Mouse (Mus musculus): Measurements from ENCODE around the gene Arhgap18. TPM values are rescaled to one million over a fixed set of nuclear protein-coding genes. Genes with fewer than 3 reads are reported as not detected.
A peak's percentile ranks its signal among the peaks of the same experiment; 100 is the strongest.

Arhgap18 gene
- polyA plus RNA-seq, 1 experiment from 2014 or later: 45.1 TPM

- no peaks in the 10 kb centered on the region for H3K36me3 ChIP-seq (ENCODE audit: control insufficient read depth, insufficient read depth, low read length)
- H3K27ac ChIP-seq (ENCODE audit: low read length): peak overlapping the region; percentile 90
- H3K9me3 ChIP-seq (ENCODE audit: control insufficient read depth, low read depth, low read length): no peaks in the 10 kb centered on the region
- peak overlapping the region; percentile 78 for H3K4me2 ChIP-seq (replicated peaks; ENCODE audit: low read depth, low read length)
- 8% methylated on average over 15 of the region's 15 CpGs for WGBS
- H3K4me3 ChIP-seq (ENCODE audit: low read depth, low read length): peak overlapping the region; percentile 58
- 0 out of 2 replicates have a peak, but pooled peaks cover 8% of the 10 kb centered on the region for H3K4me1 ChIP-seq (ENCODE audit: control insufficient read depth, insufficient read depth, low read length)
- ATAC-seq (ENCODE audit: insufficient number of reproducible peaks, insufficient read depth, low FRiP score, low read depth): peak; percentile 95
- peak overlapping the region; percentile 23; the same call in 1 of the 2 replicates for H3K9ac ChIP-seq (replicated peaks; ENCODE audit: low read depth, low read length)
- no peaks in the 10 kb centered on the region for H3K27me3 ChIP-seq (ENCODE audit: control insufficient read depth, insufficient read depth, low read length)
Measured at GRCm38 (mm10) chr10:26771938-26772623, 18.9 kb downstream of the Arhgap18 start.

- peak; percentile 78 for ATAC-seq (ENCODE audit: insufficient number of reproducible peaks, insufficient read depth, low FRiP score, low read depth)
- Histone ChIP-seq H3K27me3 (ENCODE audit: control insufficient read depth, insufficient read depth, low read length) (no peaks in the 10 kb centered on the region), H3K36me3 (ENCODE audit: control insufficient read depth, insufficient read depth, low read length) (no peaks in the 10 kb centered on the region), H3K4me2 (replicated peaks; ENCODE audit: low read depth, low read length) (peak overlapping the region; percentile 78), H3K27ac (ENCODE audit: low read length) (peak overlapping the region; percentile 90), H3K4me3 (ENCODE audit: low read depth, low read length) (peak overlapping the region; percentile 58), H3K9me3 (ENCODE audit: control insufficient read depth, low read depth, low read length) (no peaks in the 10 kb centered on the region), H3K4me1 (ENCODE audit: control insufficient read depth, insufficient read depth, low read length) (0 out of 2 replicates have a peak, but pooled peaks cover 8% of the 10 kb centered on the region), H3K9ac (replicated peaks; ENCODE audit: low read depth, low read length) (peak overlapping the region; percentile 23; the same call in 1 of the 2 replicates)
- WGBS: 3% methylated on average over 22 of the region's 22 CpGs
Measured at GRCm38 (mm10) chr10:26772624-26773540, 19.7 kb downstream of the Arhgap18 start.

- no peak for ATAC-seq (ENCODE audit: insufficient number of reproducible peaks, insufficient read depth, low FRiP score, low read depth)
Measured at GRCm38 (mm10) chr10:26773541-26773940, 20.3 kb downstream of the Arhgap18 start.

GRCm38 (mm10) chr10:26774266-26774665, 21.0 kb downstream of the Arhgap18 start:
- WGBS: 83% methylated on average over 1 of the region's 1 CpGs
- Histone ChIP-seq H3K27ac (ENCODE audit: low read length) (peak overlapping the region; percentile 90; the same call in 1 of the 2 replicates), H3K9ac (replicated peaks; ENCODE audit: low read depth, low read length) (no peak overlapping the region)

More at GRCm38 (mm10) chr10:26773541-26773940, 20.3 kb downstream of the Arhgap18 start:
- Histone ChIP-seq H3K27ac (ENCODE audit: low read length) (peak overlapping the region; percentile 90), H3K9me3 (ENCODE audit: control insufficient read depth, low read depth, low read length) (no peaks in the 10 kb centered on the region), H3K36me3 (ENCODE audit: control insufficient read depth, insufficient read depth, low read length) (no peaks in the 10 kb centered on the region), H3K9ac (replicated peaks; ENCODE audit: low read depth, low read length) (no peak overlapping the region), H3K4me1 (ENCODE audit: control insufficient read depth, insufficient read depth, low read length) (0 out of 2 replicates have a peak, but pooled peaks cover 8% of the 10 kb centered on the region), H3K4me3 (ENCODE audit: low read depth, low read length) (peak overlapping the region; percentile 58), H3K4me2 (replicated peaks; ENCODE audit: low read depth, low read length) (peak overlapping the region; percentile 78), H3K27me3 (ENCODE audit: control insufficient read depth, insufficient read depth, low read length) (no peaks in the 10 kb centered on the region)
- WGBS: 49% methylated on average over 5 of the region's 5 CpGs

GRCm38 (mm10) chr10:26776443-26776842, 23.2 kb downstream of the Arhgap18 start:
- H3K27ac ChIP-seq (ENCODE audit: low read length): no peak overlapping the region
- H3K9ac ChIP-seq (replicated peaks; ENCODE audit: low read depth, low read length): no peak overlapping the region
- no peak overlapping the region for H3K4me3 ChIP-seq (ENCODE audit: low read depth, low read length)
- H3K36me3 ChIP-seq (ENCODE audit: control insufficient read depth, insufficient read depth, low read length): no peaks in the 10 kb centered on the region
- no peak for ATAC-seq (ENCODE audit: insufficient number of reproducible peaks, insufficient read depth, low FRiP score, low read depth)
- no peak overlapping the region for H3K4me2 ChIP-seq (replicated peaks; ENCODE audit: low read depth, low read length)
- 0 out of 2 replicates have a peak, but pooled peaks cover 14% of the 10 kb centered on the region for H3K4me1 ChIP-seq (ENCODE audit: control insufficient read depth, insufficient read depth, low read length)
- no peaks in the 10 kb centered on the region for H3K27me3 ChIP-seq (ENCODE audit: control insufficient read depth, insufficient read depth, low read length)
- H3K9me3 ChIP-seq (ENCODE audit: control insufficient read depth, low read depth, low read length): no peaks in the 10 kb centered on the region

More at GRCm38 (mm10) chr10:26774266-26774665, 21.0 kb downstream of the Arhgap18 start:
- Histone ChIP-seq H3K4me1 (ENCODE audit: control insufficient read depth, insufficient read depth, low read length) (0 out of 2 replicates have a peak, but pooled peaks cover 8% of the 10 kb centered on the region), H3K9me3 (ENCODE audit: control insufficient read depth, low read depth, low read length) (no peaks in the 10 kb centered on the region), H3K4me3 (ENCODE audit: low read depth, low read length) (peak overlapping the region; percentile 58), H3K36me3 (ENCODE audit: control insufficient read depth, insufficient read depth, low read length) (no peaks in the 10 kb centered on the region), H3K27me3 (ENCODE audit: control insufficient read depth, insufficient read depth, low read length) (no peaks in the 10 kb centered on the region), H3K4me2 (replicated peaks; ENCODE audit: low read depth, low read length) (peak overlapping the region; percentile 78)
- no peak for ATAC-seq (ENCODE audit: insufficient number of reproducible peaks, insufficient read depth, low FRiP score, low read depth)

- H3K4me2 ChIP-seq (replicated peaks; ENCODE audit: low read depth, low read length): no peak overlapping the region
- WGBS: 21% methylated on average over 3 of the region's 3 CpGs
- H3K27me3 ChIP-seq (ENCODE audit: control insufficient read depth, insufficient read depth, low read length): no peaks in the 10 kb centered on the region
- H3K4me1 ChIP-seq (ENCODE audit: control insufficient read depth, insufficient read depth, low read length): 0 out of 2 replicates have a peak, but pooled peaks cover 6% of the 10 kb centered on the region
- no peak overlapping the region for H3K9ac ChIP-seq (replicated peaks; ENCODE audit: low read depth, low read length)
- H3K9me3 ChIP-seq (ENCODE audit: control insufficient read depth, low read depth, low read length): no peaks in the 10 kb centered on the region
- H3K36me3 ChIP-seq (ENCODE audit: control insufficient read depth, insufficient read depth, low read length): no peaks in the 10 kb centered on the region
- no peak overlapping the region for H3K4me3 ChIP-seq (ENCODE audit: low read depth, low read length)
- no peak for ATAC-seq (ENCODE audit: insufficient number of reproducible peaks, insufficient read depth, low FRiP score, low read depth)
- H3K27ac ChIP-seq (ENCODE audit: low read length): no peak overlapping the region
Measured at GRCm38 (mm10) chr10:26780581-26780980, 27.4 kb downstream of the Arhgap18 start.

GRCm38 (mm10) chr10:26789680-26790079, 36.5 kb downstream of the Arhgap18 start:
- Histone ChIP-seq H3K4me2 (replicated peaks; ENCODE audit: low read depth, low read length) (no peak overlapping the region), H3K27me3 (ENCODE audit: control insufficient read depth, insufficient read depth, low read length) (no peaks in the 10 kb centered on the region), H3K36me3 (ENCODE audit: control insufficient read depth, insufficient read depth, low read length) (no peaks in the 10 kb centered on the region), H3K9ac (replicated peaks; ENCODE audit: low read depth, low read length) (no peak overlapping the region), H3K9me3 (ENCODE audit: control insufficient read depth, low read depth, low read length) (no peaks in the 10 kb centered on the region), H3K4me3 (ENCODE audit: low read depth, low read length) (no peak overlapping the region), H3K27ac (ENCODE audit: low read length) (no peak overlapping the region), H3K4me1 (ENCODE audit: control insufficient read depth, insufficient read depth, low read length) (no peaks in the 10 kb centered on the region)
- no peak for ATAC-seq (ENCODE audit: insufficient number of reproducible peaks, insufficient read depth, low FRiP score, low read depth)
- 82% methylated on average over 2 of the region's 2 CpGs for WGBS

GRCm38 (mm10) chr10:26791810-26792209, 38.6 kb downstream of the Arhgap18 start:
- WGBS: 78% methylated on average over 3 of the region's 3 CpGs
- no peak overlapping the region for H3K9ac ChIP-seq (replicated peaks; ENCODE audit: low read depth, low read length)
- H3K4me3 ChIP-seq (ENCODE audit: low read depth, low read length): no peak overlapping the region
- H3K27me3 ChIP-seq (ENCODE audit: control insufficient read depth, insufficient read depth, low read length): no peaks in the 10 kb centered on the region
- no peaks in the 10 kb centered on the region for H3K9me3 ChIP-seq (ENCODE audit: control insufficient read depth, low read depth, low read length)
- no peak overlapping the region for H3K27ac ChIP-seq (ENCODE audit: low read length)
- no peak for ATAC-seq (ENCODE audit: insufficient number of reproducible peaks, insufficient read depth, low FRiP score, low read depth)
- no peaks in the 10 kb centered on the region for H3K4me1 ChIP-seq (ENCODE audit: control insufficient read depth, insufficient read depth, low read length)
- H3K4me2 ChIP-seq (replicated peaks; ENCODE audit: low read depth, low read length): no peak overlapping the region
- no peaks in the 10 kb centered on the region for H3K36me3 ChIP-seq (ENCODE audit: control insufficient read depth, insufficient read depth, low read length)

All from stomach, embryonic 14.5 days (tissue).